16 mouse cellular contexts compared by ENCODE assay signal in the genomic region with DNA sequence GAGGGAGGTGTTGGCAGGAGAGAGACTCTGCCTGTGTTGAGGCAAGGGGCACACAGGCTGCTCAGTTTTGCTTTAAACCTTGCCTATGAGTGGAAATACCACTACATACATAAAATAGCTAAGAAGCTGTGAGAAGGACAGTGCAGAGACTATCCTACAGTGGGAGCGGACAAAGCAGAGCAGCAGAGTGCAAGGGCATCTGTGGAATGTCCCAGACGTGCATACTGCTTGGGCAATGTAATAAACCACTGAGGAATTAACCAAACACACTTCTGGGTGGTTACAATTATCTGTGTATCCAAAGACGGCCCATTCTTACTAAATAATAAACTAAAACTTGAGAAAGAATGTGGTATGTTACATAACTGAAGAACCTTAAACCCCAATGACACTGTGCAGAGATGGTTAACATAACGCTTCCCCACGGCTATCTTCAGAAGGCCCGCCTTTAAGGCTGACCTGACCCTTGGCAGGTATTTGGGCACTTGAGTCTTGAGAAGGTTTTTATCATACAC. TPM values are rescaled to one million over a fixed set of nuclear protein-coding genes. Genes with fewer than 3 reads are reported as not detected.
DNase-seq lines count a peak whose midpoint lies in the region; ATAC-seq and TF ChIP-seq lines count a peak whose summit lies in the region.
"Had no signal": no experiment of that assay in that cellular context is flagged by ENCODE, and none has a peak within 500 bp of the region (broad histone marks: within the 10 kb centered on the region; RNA-seq: fewer than 3 reads in every experiment).

No protein-coding gene starts in this region.

- no peaks in the 10 kb centered on the region for H3K9me3 ChIP-seq in E14TG2a.4 (ENCODE audit: low read length)
- no peaks in the 10 kb centered on the region for H3K9me3 ChIP-seq in forebrain, embryonic 16.5 days (ENCODE audit: control insufficient read depth, low read length)
- H3K9me3 ChIP-seq in hindbrain, embryonic 16.5 days (ENCODE audit: control insufficient read depth, low read length) = no peaks in the 10 kb centered on the region
- H3K9me3 ChIP-seq: embryonic facial prominence, embryonic 12.5 days; midbrain, embryonic 10.5 days; neural tube, embryonic 13.5 days had no signal

- intact Hi-C loops in heart, adult 2 months (cut with DNase I) = loop anchor here (2.0 kb wide), 1 partner anchor 17 kb away; no protein-coding TSS in a partner anchor
- intact Hi-C loops in heart, postnatal 25 days (cut with DNase I) = no loop called here

- H3K36me3 ChIP-seq in heart, adult 2 months (ENCODE audit: control insufficient read depth, insufficient read depth, low read length) = peaks cover 8% of the 10 kb centered on the region
- no peaks in the 10 kb centered on the region for H3K36me3 ChIP-seq in kidney, adult 2 months (ENCODE audit: control insufficient read depth, insufficient read depth, low read length)
- peaks cover 99% of the 10 kb centered on the region for H3K36me3 ChIP-seq in E14TG2a.4 (ENCODE audit: insufficient read depth, low read length)
- peaks cover 22% of the 10 kb centered on the region for H3K36me3 ChIP-seq in forebrain, embryonic 16.5 days (ENCODE audit: control insufficient read depth, insufficient read depth)
- peaks cover 17% of the 10 kb centered on the region for H3K36me3 ChIP-seq in hindbrain, embryonic 16.5 days (ENCODE audit: control insufficient read depth, insufficient read depth, low read length)

- no peak for TF ChIP-seq POLR2A in heart, adult 2 months (IDR thresholded peaks at IDR 0.05; ENCODE audit: insufficient read depth, low read depth, low read length)
- TF ChIP-seq POLR2A in kidney, adult 2 months (IDR thresholded peaks at IDR 0.05; ENCODE audit: low read depth, low read length) = no peak

- H3K27ac ChIP-seq in heart, adult 2 months = peak overlapping the region; percentile 96
- H3K27ac ChIP-seq in kidney, adult 2 months (ENCODE audit: insufficient read depth, low read depth, low read length) = no peak overlapping the region
- H3K27ac ChIP-seq in forebrain, embryonic 16.5 days (ENCODE audit: low read length) = no peak overlapping the region
- H3K27ac ChIP-seq in hindbrain, embryonic 16.5 days (ENCODE audit: low read depth, low read length) = no peak overlapping the region
- H3K27ac ChIP-seq: embryonic facial prominence, embryonic 12.5 days; liver, embryonic 14.5 days; midbrain, embryonic 10.5 days; neural tube, embryonic 13.5 days had no signal

- no peaks in the 10 kb centered on the region for H3K27me3 ChIP-seq in heart, adult 2 months (ENCODE audit: control insufficient read depth, insufficient read depth, low read length)
- H3K27me3 ChIP-seq in kidney, adult 2 months (replicated peaks; ENCODE audit: control insufficient read depth, insufficient read depth, low read length) = no peaks in the 10 kb centered on the region
- H3K27me3 ChIP-seq in E14TG2a.4 (ENCODE audit: insufficient read depth, low read length) = no peaks in the 10 kb centered on the region
- no peaks in the 10 kb centered on the region for H3K27me3 ChIP-seq in forebrain, embryonic 16.5 days (replicated peaks; ENCODE audit: control insufficient read depth, insufficient read depth, low read length)
- H3K27me3 ChIP-seq in hindbrain, embryonic 16.5 days (replicated peaks; ENCODE audit: control insufficient read depth, insufficient read depth, low read length) = no peaks in the 10 kb centered on the region
- H3K27me3 ChIP-seq: embryonic facial prominence, embryonic 12.5 days; neural tube, embryonic 13.5 days had no signal

- H3K79me2 ChIP-seq in heart, adult 2 months (replicated peaks; ENCODE audit: control insufficient read depth, insufficient read depth, low read length) = peaks cover 3% of the 10 kb centered on the region; the same call in 1 of the 2 replicates

- no peak for TF ChIP-seq EP300 in heart, adult 2 months (IDR thresholded peaks at IDR 0.05; ENCODE audit: insufficient read depth, low read depth, low read length)

- H3K4me1 ChIP-seq in heart, adult 2 months (ENCODE audit: control insufficient read depth, insufficient read depth, low read length) = peaks cover 25% of the 10 kb centered on the region
- peaks cover 4% of the 10 kb centered on the region; the same call in 1 of the 2 replicates for H3K4me1 ChIP-seq in kidney, adult 2 months (ENCODE audit: control insufficient read depth, insufficient read depth, low read length)
- H3K4me1 ChIP-seq in E14TG2a.4 (replicated peaks; ENCODE audit: low read depth, low read length) = peaks cover 99% of the 10 kb centered on the region
- no peaks in the 10 kb centered on the region for H3K4me1 ChIP-seq in forebrain, embryonic 16.5 days (replicated peaks; ENCODE audit: control insufficient read depth, insufficient read depth, low read length)
- H3K4me1 ChIP-seq in hindbrain, embryonic 16.5 days (ENCODE audit: control insufficient read depth, insufficient read depth, low read depth, low read length) = no peaks in the 10 kb centered on the region
- H3K4me1 ChIP-seq: embryonic facial prominence, embryonic 12.5 days had no signal

- WGBS in heart, adult 2 months = 60% methylated on average over 6 of the region's 6 CpGs
- WGBS in kidney, adult 2 months = 55% methylated on average over 6 of the region's 6 CpGs
- 92% methylated on average over 6 of the region's 6 CpGs for WGBS in forebrain, embryonic 16.5 days
- 91% methylated on average over 6 of the region's 6 CpGs for WGBS in hindbrain, embryonic 16.5 days

- no peak for TF ChIP-seq CTCF in heart, adult 2 months (IDR thresholded peaks at IDR 0.05)
- TF ChIP-seq CTCF in kidney, adult 2 months (conservative IDR thresholded peaks at IDR 0.05; ENCODE audit: insufficient read depth, insufficient read length, low read depth, low read length) = no peak
- no peak for TF ChIP-seq CTCF in E14TG2a.4 (conservative IDR thresholded peaks at IDR 0.05; ENCODE audit: low read length)

- no peak for ATAC-seq in forebrain, embryonic 16.5 days
- ATAC-seq in hindbrain, embryonic 16.5 days = no peak
- ATAC-seq: forebrain, postnatal 0 days had no signal

- DNase-seq in heart, adult 2 months = no peak
- DNase-seq in heart, postnatal 25 days (ENCODE audit: low spot score) = no peak
- peak; percentile 43 for DNase-seq in kidney, adult 2 months
- no peak for DNase-seq in kidney, postnatal 4 days
- DNase-seq in adipocyte (ENCODE audit: low spot score) = peak; percentile 69
- DNase-seq: forebrain, postnatal 0 days; right cerebral cortex, postnatal 25 days; thymus, postnatal 14 days had no signal

- H3K4me2 ChIP-seq in forebrain, embryonic 16.5 days (ENCODE audit: low read length) = no peak overlapping the region
- H3K4me2 ChIP-seq in hindbrain, embryonic 16.5 days (ENCODE audit: low read length) = no peak overlapping the region
- H3K4me2 ChIP-seq: embryonic facial prominence, embryonic 12.5 days; neural tube, embryonic 13.5 days had no signal

- peak overlapping the region; percentile 8; the same call in 1 of the 2 replicates for H3K9ac ChIP-seq in heart, adult 2 months (ENCODE audit: low read depth, low read length)
- no peak overlapping the region for H3K9ac ChIP-seq in forebrain, embryonic 16.5 days (replicated peaks; ENCODE audit: low read depth, low read length)
- H3K9ac ChIP-seq in hindbrain, embryonic 16.5 days (ENCODE audit: low read depth, low read length) = no peak overlapping the region
- H3K9ac ChIP-seq: embryonic facial prominence, embryonic 12.5 days; forebrain, postnatal 0 days; liver, embryonic 14.5 days; neural tube, embryonic 13.5 days had no signal

- no peak overlapping the region for H3K4me3 ChIP-seq in heart, adult 2 months
- no peak overlapping the region for H3K4me3 ChIP-seq in kidney, adult 2 months (ENCODE audit: insufficient read depth, low read depth, low read length)
- H3K4me3 ChIP-seq in E14TG2a.4 (replicated peaks; ENCODE audit: low read length) = peak overlapping the region; percentile 23
- no peak overlapping the region for H3K4me3 ChIP-seq in forebrain, embryonic 16.5 days (replicated peaks; ENCODE audit: low read length)
- no peak overlapping the region for H3K4me3 ChIP-seq in hindbrain, embryonic 16.5 days (ENCODE audit: low read length)
- H3K4me3 ChIP-seq: embryonic facial prominence, embryonic 12.5 days; midbrain, embryonic 10.5 days; neural tube, embryonic 13.5 days had no signal

RNA-seq across cellular contexts. Expression of gene Ywhag, which starts 18.3 kb away (rescaled TPM):
- 100 to 1,000 TPM; 275 to 304 TPM for total RNA-seq in heart, adult 2 months (2021)
- polyA plus RNA-seq in heart, adult 2 months (2012; rRNA removed) = 99.0 and 116 TPM in 2 replicates
- 100 to 1,000 TPM; 285 to 296 TPM for total RNA-seq in heart, postnatal 25 days (2021)
- 47.9 and 57.1 TPM in 2 replicates for polyA plus RNA-seq in kidney, adult 2 months (2012; rRNA removed)
- polyA plus RNA-seq in forebrain, embryonic 16.5 days (2015; fragmentation: Nextera tagmentation; extraction: Ambion mirVana) = 870 and 902 TPM in 2 replicates
- polyA plus RNA-seq in hindbrain, embryonic 16.5 days (2015; fragmentation: Nextera tagmentation; extraction: Ambion mirVana) = 996 and 1,023 TPM in 2 replicates

RNA-seq across cellular contexts. Expression of gene Hspb1, which starts 28.4 kb away (rescaled TPM):
- total RNA-seq in heart, adult 2 months (2021) = 100 to 1,000 TPM; 434 to 446 TPM
- 427 and 635 TPM in 2 replicates for polyA plus RNA-seq in heart, adult 2 months (2012; rRNA removed)
- 100 to 1,000 TPM; 385 to 513 TPM for total RNA-seq in heart, postnatal 25 days (2021)
- polyA plus RNA-seq in kidney, adult 2 months (2012; rRNA removed) = 77.2 and 77.8 TPM in 2 replicates
- polyA plus RNA-seq in forebrain, embryonic 16.5 days (2015; fragmentation: Nextera tagmentation; extraction: Ambion mirVana) = 7.3 and 9.6 TPM in 2 replicates
- 15.6 and 29.6 TPM in 2 replicates for polyA plus RNA-seq in hindbrain, embryonic 16.5 days (2015; fragmentation: Nextera tagmentation; extraction: Ambion mirVana)
- total RNA-seq: hematopoietic stem cell, adult 5-6 weeks had no signal

RNA-seq across cellular contexts. Expression of gene Ssc4d, which starts 58.2 kb away (rescaled TPM):
- under 1 TPM; 0.09 to 0.21 TPM for total RNA-seq in heart, adult 2 months (2021)
- 1.0 and 1.6 TPM in 2 replicates for polyA plus RNA-seq in heart, adult 2 months (2012; rRNA removed)
- total RNA-seq in heart, postnatal 25 days (2021) = under 1 TPM; 0.28 to 0.68 TPM
- 4.3 and 5.0 TPM in 2 replicates for polyA plus RNA-seq in kidney, adult 2 months (2012; rRNA removed)
- 0.71 and 1.0 TPM in 2 replicates for polyA plus RNA-seq in forebrain, embryonic 16.5 days (2015; fragmentation: Nextera tagmentation; extraction: Ambion mirVana)
- polyA plus RNA-seq in hindbrain, embryonic 16.5 days (2015; fragmentation: Nextera tagmentation; extraction: Ambion mirVana) = 2.9 and 3.4 TPM in 2 replicates

Comparison
In these comparisons a context has a peak if more than half of its experiments do, and no peak if none do; other contexts are left out.
1. DNase-seq: peak in kidney, adult 2 months (single experiment) and adipocyte (single experiment); none in heart, adult 2 months (0 of 2), heart, postnatal 25 days (single experiment) and kidney, postnatal 4 days (0 of 2).